Mouse (Mus musculus) layer of hippocampus, postnatal 10 days (tissue): ENCODE data around the gene Defb11. TPM values are rescaled to one million over a fixed set of nuclear protein-coding genes. Genes with fewer than 3 reads are reported as not detected.
A peak's percentile ranks its signal among the peaks of the same experiment; 100 is the strongest.
"Not testable (repeated sequence)": the region's sequence is repeated elsewhere in the genome, so short reads cannot be mapped to it uniquely, and the experiment has no call there.

Experiments
- DNase-seq, 2 experiments: peaks; one replicate each; pipeline ENCODE4 v3.0.0; 2021; ENCODE audit warnings: low spot score in 2 of 2
- long read RNA-seq: library from polyadenylated mRNA; stranded (forward); transcript quantifications from one replicate; pipeline ENCODE4 v2.0.0, GENCODE M21; 2023
- total RNA-seq, 2 experiments: library from RNA; stranded (reverse); gene quantifications; 2 replicates each; pipeline ENCODE4 v1.2.3; 2021

The Defb11 gene
- 1 to 10 TPM in 1 of 2 experiments, not detected in 1; 2.0 TPM for total RNA-seq
- long read RNA-seq, partial matches to known transcripts, result 0 of 1 reads
- long read RNA-seq, other reads (novel, unspliced or antisense), result 0 of 1 reads

DNA sequence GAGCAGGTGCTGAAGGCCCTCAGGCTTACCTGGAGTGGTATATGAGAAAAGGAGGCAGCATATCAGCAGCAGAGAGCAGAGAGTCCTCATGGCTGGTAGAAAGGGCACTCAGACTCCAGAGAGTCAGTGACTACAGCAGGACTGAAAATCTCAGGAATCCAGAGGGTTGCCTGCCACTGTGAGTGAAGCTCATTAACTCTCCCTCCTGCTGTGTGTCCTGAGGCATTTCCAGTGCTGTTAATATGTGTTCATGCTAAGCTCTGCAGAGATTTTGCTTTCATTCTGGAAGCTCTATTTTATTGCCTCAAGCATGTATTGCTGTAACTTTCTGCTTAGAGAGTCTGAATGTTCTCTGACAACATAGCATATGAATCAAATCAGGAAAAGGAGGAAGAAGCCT lies at the start of gene Defb11:
TSS of gene Defb11 (minus strand) at position 123 of the 400 bp plus-strand sequence.
- not testable (repeated sequence) for DNase-seq

GRCm38 (mm10) chr8:21955321-21955720 lies 49.1 kb upstream of the Defb11 start:
- peak; percentile 49 to 70 for DNase-seq

DNA sequence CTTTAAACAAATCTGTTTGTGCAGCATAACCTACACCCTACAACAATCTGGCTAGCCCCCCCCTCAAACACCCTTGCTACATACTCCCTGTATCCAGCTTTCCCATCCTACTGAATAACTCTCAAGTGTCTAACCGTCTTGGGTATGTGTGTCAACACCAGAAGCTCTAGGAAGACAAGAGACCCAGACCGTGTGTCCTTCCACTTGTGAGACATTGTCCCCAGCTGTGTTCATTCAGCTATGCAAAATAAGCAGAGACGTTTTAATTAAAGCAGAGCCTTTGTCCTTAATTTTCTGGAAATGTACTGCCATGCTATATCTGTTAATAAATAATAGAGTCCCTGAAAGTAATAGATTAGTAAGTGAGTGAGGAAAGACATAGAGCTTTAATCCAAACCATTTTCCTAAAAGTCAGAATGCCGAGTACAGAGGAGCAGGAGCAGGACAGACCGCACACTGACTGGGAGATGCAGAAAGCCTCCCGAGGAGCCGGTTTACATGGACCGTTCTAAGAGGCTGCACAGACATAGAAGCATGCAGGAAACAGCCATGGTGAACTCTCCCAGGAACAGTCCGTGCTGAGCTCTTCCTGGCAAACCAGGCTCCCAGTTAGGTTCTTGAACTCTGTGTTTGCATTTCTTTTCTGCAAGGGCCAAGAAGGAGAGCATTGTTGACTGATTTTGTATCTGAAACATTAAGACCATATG lies 41.3 kb upstream of the Defb11 start:
- no peak for DNase-seq

DNA sequence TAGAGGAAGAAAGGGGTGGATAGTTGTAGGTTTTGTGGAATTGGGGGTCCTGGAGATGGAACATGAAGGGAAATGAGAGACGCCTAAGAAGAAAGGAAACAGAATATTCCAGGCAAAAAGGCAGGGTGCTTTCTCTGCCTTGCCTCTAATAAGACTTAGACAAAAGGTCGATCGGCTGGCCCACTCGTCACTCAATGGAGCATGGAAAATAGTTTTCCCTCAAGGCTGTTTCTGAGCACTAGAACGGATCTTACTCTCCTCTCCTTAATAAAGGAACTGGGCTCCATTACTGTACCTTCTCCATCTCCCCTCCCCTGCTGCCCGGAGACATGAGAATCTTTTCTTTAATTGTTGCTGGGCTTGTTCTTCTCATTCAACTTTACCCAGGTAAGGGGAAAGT lies 40.2 kb upstream of the Defb11 start, which contains the start of gene Defb13:
TSS of gene Defb13 (plus strand) at position 301 of the 400 bp plus-strand sequence.
- DNase-seq, result no peak

DNA sequence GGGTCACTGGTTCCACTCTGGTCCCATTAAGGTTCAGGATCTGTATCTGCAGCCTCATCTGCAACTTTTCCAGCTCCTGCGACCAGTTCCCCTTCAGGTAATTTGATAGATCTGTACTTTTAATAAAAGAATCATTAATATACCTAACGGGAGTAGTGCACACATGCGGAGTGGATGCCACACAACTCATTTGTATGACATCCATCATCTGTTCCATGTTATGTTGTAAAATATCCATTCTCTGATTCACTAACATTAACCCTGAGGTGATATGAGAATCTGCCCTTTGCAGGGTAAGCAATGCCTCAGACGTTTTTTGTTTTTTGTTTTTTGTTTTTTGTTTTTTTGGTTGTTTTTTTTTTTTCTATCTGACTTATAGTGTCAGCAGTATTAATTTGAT lies 31.8 kb upstream of the Defb11 start, which contains the start of gene Defb35:
TSS of gene Defb35 (plus strand) at position 301 of the 400 bp plus-strand sequence.
- not testable (repeated sequence) for DNase-seq

- DNase-seq, result no peak
These were observed 26.4 kb upstream of the Defb11 start, which contains the start of gene Defb15 for GRCm38 (mm10) chr8:21932610-21933009. Gene Defb15 (minus strand): TSS chr8:21932710.

DNA sequence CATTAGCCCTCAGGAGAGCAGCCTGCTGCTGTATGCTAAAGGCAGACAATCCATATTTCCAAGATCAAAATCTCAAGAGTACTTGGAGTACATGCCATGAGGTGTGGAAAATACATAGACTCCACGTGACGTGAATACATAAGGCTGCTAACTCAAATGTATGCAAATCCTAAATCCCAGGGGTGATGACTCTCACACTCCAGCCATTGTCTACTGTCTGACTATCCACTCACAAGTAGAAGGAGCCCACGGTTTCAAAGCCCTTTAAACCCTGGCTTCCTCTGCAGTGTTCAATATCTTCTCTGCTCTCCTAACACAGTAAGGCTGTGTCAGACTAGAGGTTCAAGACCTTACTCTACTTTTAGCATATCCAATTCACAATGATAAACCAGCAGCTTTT lies 24.5 kb upstream of the Defb11 start:
- DNase-seq, result not testable (repeated sequence)

- peak in 1 of 2 experiments; percentile 5 for DNase-seq
These were observed 9.4 kb upstream of the Defb11 start for GRCm38 (mm10) chr8:21915625-21916024.

DNA sequence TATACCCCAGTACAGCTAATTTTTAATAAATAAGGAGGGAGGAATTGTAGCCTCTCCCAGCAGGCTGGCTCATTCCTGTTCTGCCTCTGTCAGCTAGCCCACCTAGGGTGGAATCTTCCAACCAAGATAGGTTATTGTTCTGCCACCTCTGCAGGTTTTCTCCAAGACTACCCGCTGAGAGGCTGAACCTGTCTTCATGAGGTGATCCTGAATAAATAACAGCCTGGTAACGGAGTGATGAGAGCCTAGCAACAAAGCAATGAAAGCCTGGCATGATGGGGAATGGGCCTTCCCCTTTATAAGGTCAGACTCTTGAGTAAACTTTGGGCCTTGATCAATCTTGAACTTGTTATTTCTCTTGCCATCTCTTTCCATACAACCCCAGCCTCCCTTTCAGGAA lies 6.3 kb upstream of the Defb11 start:
- DNase-seq, result no peak

GRCm38 (mm10) chr8:21911931-21912330 lies 5.7 kb upstream of the Defb11 start:
- DNase-seq, result no peak

GRCm38 (mm10) chr8:21885321-21885720 lies 20.9 kb downstream of the Defb11 start, which contains the start of gene Defb9:
Gene Defb9 (minus strand): TSS chr8:21885421.
- not testable (repeated sequence) for DNase-seq

DNA sequence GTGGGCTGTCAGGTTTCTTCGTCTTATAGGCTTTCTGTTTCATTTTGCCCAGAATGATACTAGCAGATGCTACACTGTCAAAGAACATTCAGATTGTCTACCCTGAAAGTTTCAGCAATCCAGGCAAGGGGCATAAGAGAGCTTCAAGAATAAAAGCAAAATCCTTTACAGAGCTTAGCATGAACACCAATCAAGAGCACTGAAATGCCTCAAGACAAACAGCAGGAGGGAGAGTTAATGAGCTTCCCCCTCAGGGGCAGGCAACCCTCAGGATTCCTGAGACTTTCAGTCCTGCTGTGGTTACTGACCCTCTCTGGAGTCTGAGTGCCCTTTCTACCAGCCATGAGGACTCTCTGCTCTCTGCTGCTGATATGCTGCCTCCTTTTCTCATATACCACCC lies 47.6 kb downstream of the Defb11 start, which contains the start of gene Defb10:
TSS of gene Defb10 (plus strand) at position 316 of the 400 bp plus-strand sequence.
- DNase-seq, result not testable (repeated sequence)

Other genes starting within 250 kb of the Defb11 start
- not detected for gene Defa34, start 240.6 kb downstream of the Defb11 start, total RNA-seq
- not detected for gene AY761184, start 202.8 kb downstream of the Defb11 start, total RNA-seq
- not detected for gene Defa24, start 171.9 kb downstream of the Defb11 start, total RNA-seq
- not detected for gene Defb50, start 82.9 kb downstream of the Defb11 start, total RNA-seq
- gene Defb2, start 66.5 kb downstream of the Defb11 start, total RNA-seq, result not detected
- not detected for gene Defb10, start 47.5 kb downstream of the Defb11 start, total RNA-seq
- not detected for gene Defb9, start 21.0 kb downstream of the Defb11 start, total RNA-seq
- not detected for gene Defb15, start 26.3 kb upstream of the Defb11 start, total RNA-seq
- not detected for gene Defb35, start 31.9 kb upstream of the Defb11 start, total RNA-seq
- not detected for gene Defb13, start 40.4 kb upstream of the Defb11 start, total RNA-seq
- not detected for gene Fam90a1a, start 52.3 kb upstream of the Defb11 start, total RNA-seq
- not detected for gene Ccdc70, start 63.4 kb upstream of the Defb11 start, total RNA-seq
- 1 to 10 TPM; 3.7 to 4.2 TPM for gene Atp7b, start 153.9 kb upstream of the Defb11 start, total RNA-seq
- gene Alg11, start 154.3 kb upstream of the Defb11 start, total RNA-seq, result 10 to 100 TPM; 26.7 to 33.2 TPM
- under 1 TPM; 0.62 to 0.91 TPM for gene Nek5, start 218.6 kb upstream of the Defb11 start, total RNA-seq